Mouse (Mus musculus): ENCODE data around the gene Cbl. TPM values are rescaled to one million over a fixed set of nuclear protein-coding genes. Genes with fewer than 3 reads are reported as not detected.

Gene Cbl
- total and polyA plus RNA-seq, 2 experiments: 2.4 to 2.8 TPM

- 43% methylated on average over 3 of the region's 3 CpGs for WGBS
Observed at GRCm38 (mm10) chr9:44127351-44127801, 106.5 kb downstream of the Cbl start.

DNA sequence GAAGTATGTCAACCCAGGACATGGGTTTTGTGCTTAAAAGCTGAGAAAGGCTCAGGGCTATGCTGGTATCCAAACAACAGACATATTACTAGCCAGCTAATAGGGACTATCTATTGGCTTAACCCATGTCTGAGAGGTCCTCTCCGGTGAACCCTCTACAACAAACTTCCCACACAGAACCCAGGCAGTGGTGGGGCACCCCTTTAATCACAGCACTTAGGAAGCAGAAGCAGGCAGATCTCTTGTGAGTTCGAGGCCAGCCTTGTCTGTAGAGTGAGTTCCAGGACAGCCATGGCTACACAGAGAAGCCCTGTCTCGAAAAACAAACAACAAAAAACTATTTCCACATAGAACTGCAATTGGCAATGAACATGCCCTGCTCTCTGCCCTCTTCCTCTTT lies 107.1 kb downstream of the Cbl start:
- Histone ChIP-seq H3K9ac (ENCODE audit: low read depth, low read length) (no peak overlapping the region), H3K27ac (replicated peaks; ENCODE audit: insufficient read depth, low read depth, low read length) (peak overlapping the region; percentile 71)

More at GRCm38 (mm10) chr9:44127351-44127801, 106.5 kb downstream of the Cbl start:
- Histone ChIP-seq H3K27me3 (ENCODE audit: control insufficient read depth, insufficient read depth, low read length) (peaks cover 4% of the 10 kb centered on the region; the same call in 1 of the 2 replicates), H3K9ac (ENCODE audit: low read depth, low read length) (no peak overlapping the region), H3K36me3 (ENCODE audit: control insufficient read depth, insufficient read depth, low read length) (no peaks in the 10 kb centered on the region), H3K4me3 (ENCODE audit: insufficient read depth, low read depth, low read length) (no peak overlapping the region), H3K27ac (replicated peaks; ENCODE audit: insufficient read depth, low read depth, low read length) (0 out of 2 replicates have a peak overlapping the region, but pooled peaks have one; percentile 43), H3K4me1 (ENCODE audit: control insufficient read depth, insufficient read depth, low read length) (peaks cover 14% of the 10 kb centered on the region), H3K79me2 (ENCODE audit: control insufficient read depth, insufficient read depth, low read length) (no peaks in the 10 kb centered on the region)
- peak; percentile 56 for DNase-seq (ENCODE audit: extremely low read depth, low read depth, low spot score)
- TF ChIP-seq CTCF (IDR thresholded peaks at IDR 0.05; ENCODE audit: low read depth, low read length) (no peak), POLR2A (IDR thresholded peaks at IDR 0.05; ENCODE audit: extremely low read depth, insufficient read depth, low read length) (no peak)

DNA sequence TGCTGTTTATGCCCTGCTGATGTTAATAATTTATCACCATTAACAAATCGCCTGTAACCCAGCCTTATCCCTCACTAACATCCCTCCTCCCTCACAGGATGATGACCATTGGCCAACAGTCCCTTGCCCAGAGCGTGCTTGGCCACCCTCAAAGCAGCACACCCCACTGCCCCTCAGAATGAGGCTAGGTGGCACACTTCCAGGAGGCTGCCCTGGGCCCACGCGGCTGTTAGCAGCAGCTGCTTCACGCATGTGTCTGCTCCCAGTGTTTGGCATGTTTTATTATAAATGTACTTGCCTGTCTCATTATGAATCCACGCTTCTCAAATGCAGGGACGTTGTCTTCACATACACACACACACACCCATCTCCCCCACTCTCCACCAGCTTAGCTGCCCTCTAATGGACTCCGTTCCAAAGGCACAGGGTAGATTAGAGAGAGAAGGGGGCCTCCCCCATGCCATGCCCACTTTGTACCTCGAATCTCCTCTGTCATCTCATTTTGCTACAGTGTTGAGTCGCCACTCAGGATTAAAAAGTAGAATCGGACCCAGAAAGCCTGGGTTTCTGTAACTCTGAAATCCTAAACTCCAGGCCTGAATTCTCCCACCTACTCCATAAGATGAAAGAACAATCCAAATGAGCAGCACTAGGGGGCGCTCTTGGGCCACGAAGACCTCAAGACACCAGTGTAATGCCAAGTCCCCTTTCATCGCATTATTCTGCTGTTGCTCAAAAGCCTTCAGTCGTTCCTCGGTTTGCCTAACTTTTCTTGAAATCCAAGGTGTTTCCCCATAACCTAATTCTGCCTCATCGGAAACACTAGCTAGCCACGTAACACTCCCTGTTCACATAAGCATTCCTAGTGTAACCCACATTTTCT lies 108.1 kb downstream of the Cbl start:
- Histone ChIP-seq H3K36me3 (ENCODE audit: control insufficient read depth, insufficient read depth, low read length) (no peaks in the 10 kb centered on the region), H3K27ac (replicated peaks; ENCODE audit: insufficient read depth, low read depth, low read length) (no peak overlapping the region), H3K79me2 (ENCODE audit: control insufficient read depth, insufficient read depth, low read length) (no peaks in the 10 kb centered on the region), H3K9ac (ENCODE audit: low read depth, low read length) (no peak overlapping the region), H3K4me1 (ENCODE audit: control insufficient read depth, insufficient read depth, low read length) (peaks cover 14% of the 10 kb centered on the region), H3K27me3 (ENCODE audit: control insufficient read depth, insufficient read depth, low read length) (peaks cover 4% of the 10 kb centered on the region; the same call in 1 of the 2 replicates), H3K4me3 (ENCODE audit: insufficient read depth, low read depth, low read length) (no peak overlapping the region)
- DNase-seq (ENCODE audit: extremely low read depth, low read depth, low spot score): peak; percentile 72
- 34% methylated on average over 18 of the region's 18 CpGs for WGBS
- TF ChIP-seq CTCF (IDR thresholded peaks at IDR 0.05; ENCODE audit: low read depth, low read length): peak; percentile 77
- TF ChIP-seq POLR2A (IDR thresholded peaks at IDR 0.05; ENCODE audit: extremely low read depth, insufficient read depth, low read length): no peak

More for the DNA sequence above, 107.1 kb downstream of the Cbl start:
- peaks cover 4% of the 10 kb centered on the region; the same call in 1 of the 2 replicates for H3K27me3 ChIP-seq (ENCODE audit: control insufficient read depth, insufficient read depth, low read length)
- H3K36me3 ChIP-seq (ENCODE audit: control insufficient read depth, insufficient read depth, low read length): no peaks in the 10 kb centered on the region
- WGBS: 32% methylated on average over 3 of the region's 3 CpGs
- TF ChIP-seq POLR2A (IDR thresholded peaks at IDR 0.05; ENCODE audit: extremely low read depth, insufficient read depth, low read length): no peak
- TF ChIP-seq CTCF (IDR thresholded peaks at IDR 0.05; ENCODE audit: low read depth, low read length): no peak
- peak; percentile 77 for DNase-seq (ENCODE audit: extremely low read depth, low read depth, low spot score)
- no peaks in the 10 kb centered on the region for H3K79me2 ChIP-seq (ENCODE audit: control insufficient read depth, insufficient read depth, low read length)
- peaks cover 14% of the 10 kb centered on the region for H3K4me1 ChIP-seq (ENCODE audit: control insufficient read depth, insufficient read depth, low read length)
- H3K4me3 ChIP-seq (ENCODE audit: insufficient read depth, low read depth, low read length): no peak overlapping the region

DNA sequence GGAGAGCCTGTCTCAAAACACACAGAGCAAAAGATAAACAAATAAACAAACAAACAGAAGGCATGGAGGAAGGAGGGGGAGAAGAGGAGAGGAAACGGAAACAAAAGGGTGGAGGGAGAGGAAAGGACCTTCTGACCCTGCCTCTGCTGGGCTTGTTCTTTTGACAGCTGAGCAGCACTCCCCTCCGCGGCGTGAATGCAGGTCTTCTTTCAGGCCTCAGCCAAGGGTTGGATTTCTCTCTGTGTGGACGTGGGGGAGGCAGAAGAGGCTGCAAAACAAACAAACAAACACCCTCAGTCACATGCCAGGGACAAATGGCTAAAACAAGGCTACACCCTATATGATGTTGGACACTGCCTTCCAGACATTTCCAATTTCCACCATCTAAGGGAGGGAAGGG lies 108.8 kb downstream of the Cbl start:
- Histone ChIP-seq H3K27ac (replicated peaks; ENCODE audit: insufficient read depth, low read depth, low read length) (no peak overlapping the region), H3K27me3 (ENCODE audit: control insufficient read depth, insufficient read depth, low read length) (peaks cover under 1% of the 10 kb centered on the region; the same call in 1 of the 2 replicates), H3K36me3 (ENCODE audit: control insufficient read depth, insufficient read depth, low read length) (no peaks in the 10 kb centered on the region), H3K4me1 (ENCODE audit: control insufficient read depth, insufficient read depth, low read length) (peaks cover 14% of the 10 kb centered on the region), H3K4me3 (ENCODE audit: insufficient read depth, low read depth, low read length) (no peak overlapping the region), H3K9ac (ENCODE audit: low read depth, low read length) (no peak overlapping the region), H3K79me2 (ENCODE audit: control insufficient read depth, insufficient read depth, low read length) (no peaks in the 10 kb centered on the region)
- DNase-seq (ENCODE audit: extremely low read depth, low read depth, low spot score): no peak
- WGBS: 76% methylated on average over 5 of the region's 5 CpGs
- TF ChIP-seq CTCF (IDR thresholded peaks at IDR 0.05; ENCODE audit: low read depth, low read length) (no peak), POLR2A (IDR thresholded peaks at IDR 0.05; ENCODE audit: extremely low read depth, insufficient read depth, low read length) (no peak)

DNA sequence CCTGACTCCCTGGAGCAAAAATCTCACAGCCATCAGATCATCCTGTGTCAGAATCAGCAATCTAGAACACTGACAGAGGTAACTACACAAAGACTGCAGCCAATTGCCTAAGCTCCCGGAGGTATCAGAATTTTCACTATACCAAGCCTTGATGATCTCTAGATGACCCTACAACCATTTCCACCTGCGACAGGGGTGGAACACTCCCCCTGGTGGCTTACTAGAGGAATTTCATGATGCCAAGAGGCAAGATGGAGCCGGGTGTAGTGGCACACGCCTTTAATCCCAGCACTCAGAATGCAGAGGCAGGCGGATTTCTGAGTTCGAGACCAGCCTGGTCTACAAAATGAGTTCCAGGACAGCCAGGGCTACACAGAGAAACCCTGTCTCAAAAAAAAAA lies 109.5 kb downstream of the Cbl start:
- 72% methylated on average over 6 of the region's 6 CpGs for WGBS

More for the DNA sequence above, 109.5 kb downstream of the Cbl start:
- peak; percentile 54 for TF ChIP-seq CTCF (IDR thresholded peaks at IDR 0.05; ENCODE audit: low read depth, low read length)
- TF ChIP-seq POLR2A (IDR thresholded peaks at IDR 0.05; ENCODE audit: extremely low read depth, insufficient read depth, low read length): no peak
- Histone ChIP-seq H3K36me3 (ENCODE audit: control insufficient read depth, insufficient read depth, low read length) (no peaks in the 10 kb centered on the region), H3K27ac (replicated peaks; ENCODE audit: insufficient read depth, low read depth, low read length) (no peak overlapping the region), H3K27me3 (ENCODE audit: control insufficient read depth, insufficient read depth, low read length) (no peaks in the 10 kb centered on the region), H3K4me3 (ENCODE audit: insufficient read depth, low read depth, low read length) (no peak overlapping the region), H3K4me1 (ENCODE audit: control insufficient read depth, insufficient read depth, low read length) (peaks cover 14% of the 10 kb centered on the region), H3K9ac (ENCODE audit: low read depth, low read length) (no peak overlapping the region), H3K79me2 (ENCODE audit: control insufficient read depth, insufficient read depth, low read length) (no peaks in the 10 kb centered on the region)
- no peak for DNase-seq (ENCODE audit: extremely low read depth, low read depth, low spot score)

All from liver, adult 2 months (tissue).